Mouse (Mus musculus) 3T3-L1 (cell line): ENCODE data around the gene Magohb.

Experiments used
- DNase-seq: peaks from one replicate; pipeline ENCODE4 v3.0.0-alpha.2; 2015; ENCODE audit warnings: low read depth, low spot score

Magohb gene

GRCm38 (mm10) chr6:131262009-131262408 lies 31.0 kb downstream of the Magohb start:
- no peak for DNase-seq

DNA sequence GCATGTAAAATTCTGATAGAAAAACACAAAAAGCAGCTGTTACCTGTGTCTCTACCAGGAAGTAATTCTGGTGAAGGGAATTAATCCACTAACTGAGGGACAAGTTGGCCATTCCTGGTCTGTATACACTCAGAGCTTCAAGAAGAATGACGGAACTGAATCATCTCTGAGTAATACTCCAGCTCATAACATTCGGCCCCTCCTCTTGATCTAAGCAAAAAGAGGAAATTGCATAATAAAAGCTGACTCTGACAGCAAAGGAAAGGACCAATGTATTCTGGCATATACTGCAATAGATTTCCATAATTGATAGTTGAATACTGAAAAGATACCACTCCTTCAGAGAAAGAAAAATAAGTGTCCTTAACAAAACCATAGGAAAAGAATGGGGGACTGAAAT lies 45.8 kb downstream of the Magohb start, which contains the start of gene Klra2:
TSS of gene Klra2 (minus strand) at position 157 of the 400 bp plus-strand sequence.
- DNase-seq, result peak; percentile 80

DNA sequence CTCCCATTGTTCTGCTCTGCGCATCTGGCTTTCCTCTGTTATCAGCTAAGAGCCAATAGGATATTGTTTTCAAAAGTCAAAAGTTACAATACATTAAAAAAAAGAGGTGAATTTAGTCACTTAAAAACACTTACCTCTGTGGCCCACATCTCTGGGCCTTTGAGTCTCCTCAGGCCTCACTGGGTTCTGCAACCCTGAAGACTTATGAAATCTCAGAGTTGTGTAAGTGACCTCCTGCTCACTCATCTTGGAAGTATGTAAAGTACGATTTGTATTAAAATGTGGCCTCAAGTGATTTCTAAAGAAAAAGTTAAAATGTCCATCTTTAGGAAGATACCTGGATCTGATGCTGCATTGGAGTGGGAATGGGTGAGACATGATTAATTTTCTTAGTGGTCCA lies 48.0 kb downstream of the Magohb start:
- peak; percentile 69 for DNase-seq
